Mouse (Mus musculus) gastrocnemius, postnatal 4 days (tissue): ENCODE results near the gene Ccdc40. TPM values are rescaled to one million over a fixed set of nuclear protein-coding genes. Genes with fewer than 3 reads are reported as not detected.
"Not testable (repeated sequence)": the region's sequence is repeated elsewhere in the genome, so short reads cannot be mapped to it uniquely, and the experiment has no call there.

ENCODE experiments used
- DNase-seq, 2 experiments: peaks; one replicate each; pipeline ENCODE4 v3.0.0; 2021 to 2022; ENCODE audit warnings: low spot score in 2 of 2, mixed read lengths in 2 of 2
- total RNA-seq, 2 experiments: library from RNA; stranded (reverse); gene quantifications; 2 replicates each; pipeline ENCODE4 v1.2.3; 2021

Gene Ccdc40
- total RNA-seq, 2 experiments from 2014 or later = 0.12 to 0.16 TPM

DNA sequence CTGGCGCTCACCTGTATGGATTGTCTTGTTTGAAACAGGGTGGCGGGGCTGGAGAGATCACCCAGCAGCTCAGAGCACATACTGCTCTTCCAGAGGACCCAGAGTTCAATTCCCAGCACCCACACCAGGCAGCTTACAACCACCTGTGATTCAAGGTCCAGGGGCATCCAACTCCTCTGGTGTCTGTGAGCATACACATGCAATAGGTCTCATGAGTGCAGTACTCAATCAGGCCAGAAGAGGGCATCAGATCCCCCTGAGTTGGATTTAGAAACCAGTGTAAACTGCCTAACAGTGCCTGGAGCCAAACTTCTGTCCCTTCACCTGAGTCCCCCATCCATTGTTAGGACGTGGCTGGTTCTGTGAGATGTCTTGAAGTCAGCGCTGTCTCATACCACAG lies 7.2 kb downstream of the Ccdc40 start:
- DNase-seq = peak in 1 of 2 experiments; percentile 51

DNA sequence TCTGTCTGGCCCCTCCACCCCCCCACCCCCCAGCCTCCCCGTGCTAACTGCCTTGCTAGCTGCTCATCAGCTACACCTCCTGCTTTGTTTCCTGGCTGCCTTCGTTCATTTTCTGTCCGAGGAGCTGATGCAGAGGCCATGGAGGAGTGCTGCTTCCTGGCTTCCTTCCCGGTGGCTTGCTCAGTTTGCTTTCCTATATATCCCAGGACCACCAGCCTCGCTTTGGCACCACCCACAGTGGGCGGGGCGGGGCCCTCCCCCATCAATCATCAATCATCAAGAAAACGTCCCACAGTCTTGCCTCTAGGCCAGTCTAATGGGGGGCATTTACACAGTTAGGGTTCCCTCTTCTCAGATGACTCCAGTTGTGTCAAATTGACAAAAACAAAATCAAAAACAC lies 8.0 kb downstream of the Ccdc40 start:
- DNase-seq = no peak

DNA sequence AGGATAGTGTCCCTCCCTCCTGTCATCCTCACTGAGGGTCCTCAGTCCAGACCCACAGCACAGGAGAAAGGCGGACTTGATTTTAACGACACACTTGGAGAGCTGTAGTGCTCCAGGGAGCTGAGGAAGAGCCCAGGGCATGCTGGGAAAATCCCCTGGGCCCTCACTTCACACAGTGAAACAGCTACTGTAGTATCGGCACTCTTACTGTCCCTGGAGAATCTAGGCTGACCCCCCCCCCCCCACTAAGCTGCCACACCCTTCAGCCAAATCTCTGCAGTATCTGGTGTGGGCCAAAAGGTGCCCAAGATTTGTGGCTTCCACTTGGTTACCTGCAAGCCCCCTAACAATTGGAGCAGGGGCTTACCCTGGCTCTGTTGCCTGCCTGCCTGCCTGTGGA lies 8.6 kb downstream of the Ccdc40 start:
- DNase-seq = no peak

DNA sequence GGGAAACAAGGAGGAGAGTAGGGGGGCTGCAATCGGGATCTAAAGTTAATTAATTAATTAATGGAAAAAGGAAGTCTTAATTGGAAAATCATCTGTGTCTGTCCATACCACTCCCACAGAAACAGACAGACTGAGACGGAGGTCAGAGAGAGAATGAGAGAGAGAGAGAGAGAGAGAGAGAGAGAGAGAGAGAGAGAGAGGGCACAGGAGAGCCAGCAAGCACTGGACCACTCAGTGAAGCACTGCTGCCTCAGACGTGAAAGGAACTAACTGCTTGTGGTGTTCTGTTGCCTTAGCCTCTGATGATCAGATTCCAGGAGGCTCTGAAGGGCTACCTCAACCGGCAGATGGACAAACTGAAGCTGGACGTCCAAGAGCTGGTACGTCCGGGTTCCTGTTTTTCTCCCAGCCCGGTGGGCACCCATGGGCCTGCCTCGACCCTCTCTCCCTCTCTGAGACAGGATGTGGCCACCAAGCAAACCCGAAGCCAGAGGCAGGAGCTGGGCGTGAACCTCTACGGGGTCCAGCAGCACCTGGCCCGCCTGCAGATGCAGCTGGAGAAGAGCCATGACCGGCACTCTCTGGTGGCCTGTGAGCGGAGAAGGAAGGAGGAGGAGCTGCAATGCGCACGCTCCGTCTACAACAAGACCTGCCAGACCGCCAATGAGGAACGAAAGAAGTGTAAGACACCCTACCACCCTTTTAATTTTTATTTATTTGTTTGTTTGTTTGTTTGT lies 9.4 kb downstream of the Ccdc40 start:
- no peak for DNase-seq

DNA sequence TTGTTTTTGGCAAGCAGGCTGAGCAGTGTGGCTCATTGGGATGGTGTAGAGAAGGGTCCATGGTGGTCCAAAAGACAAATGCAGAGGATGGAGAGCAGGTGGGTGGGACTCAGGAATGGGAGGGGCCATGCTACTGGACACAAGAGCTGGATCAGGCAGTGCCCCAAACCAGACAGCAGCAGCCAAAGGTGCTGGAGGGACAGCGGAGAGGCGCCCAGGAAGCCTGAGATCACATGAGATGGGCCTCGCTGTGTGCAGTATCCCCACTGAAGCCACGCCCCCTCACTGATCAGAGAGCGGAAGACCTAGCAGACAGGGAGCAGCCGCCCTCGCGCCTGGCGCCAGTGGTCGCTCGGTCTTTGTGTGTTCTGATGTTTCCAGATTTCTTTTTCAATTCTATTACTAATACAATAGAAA lies 9.9 kb downstream of the Ccdc40 start:
- DNase-seq = peak in 1 of 2 experiments; percentile 41

DNA sequence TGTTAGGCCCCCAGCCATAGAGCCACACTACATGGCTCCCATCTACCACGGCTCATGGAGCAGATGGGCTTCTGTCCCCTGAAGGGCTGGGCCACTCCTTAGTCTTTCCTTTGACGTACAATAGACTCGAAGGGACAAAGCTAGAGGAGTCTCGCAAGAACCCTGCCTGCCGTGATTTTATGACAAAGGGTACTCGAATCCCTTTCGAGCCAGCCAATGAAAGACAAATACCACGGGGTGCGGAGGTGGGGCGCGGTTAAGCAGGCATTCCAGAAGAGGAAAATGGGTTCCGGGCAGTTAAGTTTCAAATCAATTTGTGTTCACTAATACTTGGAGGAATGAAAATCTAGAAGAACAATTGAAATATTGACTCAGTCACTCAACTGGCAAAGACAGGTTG lies 11.1 kb downstream of the Ccdc40 start:
- no peak for DNase-seq

DNA sequence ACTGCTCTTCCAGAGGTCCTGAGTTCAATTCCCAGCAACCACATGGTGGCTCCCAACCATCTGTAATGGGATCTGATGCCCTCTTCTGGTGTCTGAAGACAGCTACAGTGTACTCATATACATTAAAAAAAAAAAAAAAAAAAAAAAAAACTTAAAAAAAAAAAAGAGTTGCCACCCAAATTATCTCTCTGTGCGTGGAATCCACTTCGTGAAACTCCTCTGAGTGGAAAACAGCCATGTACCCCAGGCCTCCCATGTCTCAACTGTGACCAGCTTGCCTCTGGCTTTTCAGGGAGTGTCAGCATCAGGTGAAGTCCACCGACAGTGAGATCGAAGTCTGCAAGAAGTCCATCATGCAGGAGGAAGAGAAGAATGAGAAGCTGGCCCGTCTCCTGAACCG lies 17.2 kb downstream of the Ccdc40 start:
- not testable (repeated sequence) for DNase-seq

DNA sequence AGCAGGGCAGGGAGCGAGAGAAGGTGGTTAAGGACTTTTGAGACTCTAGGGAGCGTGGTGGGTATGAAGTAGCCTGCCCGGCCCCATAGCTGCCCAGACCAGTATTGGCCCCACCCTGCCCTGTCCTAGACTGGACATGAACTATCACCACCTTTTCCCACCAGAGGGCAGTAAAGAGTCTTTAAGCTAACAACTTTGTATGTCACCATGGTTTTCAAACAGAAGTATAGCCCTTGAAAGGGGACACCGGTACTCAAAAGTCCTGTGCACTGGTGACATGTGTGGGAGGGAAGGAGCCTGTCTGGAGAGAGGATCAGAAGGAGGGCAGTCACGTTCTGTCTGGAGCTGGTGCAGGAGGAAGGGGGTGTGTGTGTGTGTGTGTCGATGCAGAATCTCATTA lies 20.6 kb downstream of the Ccdc40 start:
- peak in 1 of 2 experiments; percentile 66 for DNase-seq

DNA sequence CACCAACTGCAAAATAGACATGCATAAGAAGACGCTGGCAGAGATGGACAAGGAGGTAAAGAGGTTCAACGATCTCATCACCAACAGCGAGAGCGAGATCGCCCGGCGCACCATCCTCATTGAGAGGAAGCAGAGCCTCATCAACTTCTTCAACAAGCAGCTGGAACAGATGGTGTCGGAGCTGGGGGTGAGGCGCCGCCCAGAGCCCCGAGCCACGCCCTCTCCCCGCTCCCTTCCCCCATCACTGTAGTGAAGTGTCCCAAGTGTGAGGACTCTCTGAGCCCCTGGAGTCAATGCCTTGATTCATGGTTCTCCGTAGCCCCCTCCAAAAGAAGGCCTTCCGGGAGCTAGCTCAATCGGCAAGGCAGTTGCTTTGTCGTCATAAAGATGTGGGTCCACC lies 22.6 kb downstream of the Ccdc40 start:
- DNase-seq = no peak

DNA sequence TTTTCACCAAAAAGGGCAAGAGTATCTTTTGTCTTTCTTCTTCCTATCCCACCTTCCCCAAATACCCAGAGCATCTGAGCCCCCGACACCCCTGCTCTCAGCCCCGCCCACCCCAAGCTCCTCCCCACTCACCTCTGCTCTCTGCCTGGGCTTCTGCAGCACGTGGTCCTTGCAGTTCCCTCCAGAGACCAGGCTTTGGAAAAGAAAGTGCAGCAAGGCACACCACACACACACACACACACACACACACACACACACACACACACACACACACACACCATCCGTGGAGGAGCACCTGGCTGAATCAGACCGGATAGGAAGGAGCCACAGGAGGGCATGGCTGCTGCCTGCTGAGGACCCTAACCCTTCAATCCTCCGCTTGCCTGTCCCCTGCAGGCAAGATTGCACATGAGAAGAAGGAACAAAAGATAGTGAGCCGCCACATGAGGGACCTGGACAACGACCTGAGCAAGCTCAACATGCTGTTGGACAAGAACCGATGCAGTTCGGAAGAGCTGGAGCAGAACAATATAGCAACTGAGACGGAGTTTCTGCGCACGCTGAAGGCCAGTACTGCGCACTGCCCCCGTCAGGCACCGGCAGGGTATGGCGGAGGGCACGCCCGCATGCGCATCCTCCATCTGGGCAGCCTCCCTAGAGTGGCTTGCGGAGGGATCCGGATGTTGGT lies 24.6 kb downstream of the Ccdc40 start:
- peak in 1 of 2 experiments; percentile 46 for DNase-seq

DNA sequence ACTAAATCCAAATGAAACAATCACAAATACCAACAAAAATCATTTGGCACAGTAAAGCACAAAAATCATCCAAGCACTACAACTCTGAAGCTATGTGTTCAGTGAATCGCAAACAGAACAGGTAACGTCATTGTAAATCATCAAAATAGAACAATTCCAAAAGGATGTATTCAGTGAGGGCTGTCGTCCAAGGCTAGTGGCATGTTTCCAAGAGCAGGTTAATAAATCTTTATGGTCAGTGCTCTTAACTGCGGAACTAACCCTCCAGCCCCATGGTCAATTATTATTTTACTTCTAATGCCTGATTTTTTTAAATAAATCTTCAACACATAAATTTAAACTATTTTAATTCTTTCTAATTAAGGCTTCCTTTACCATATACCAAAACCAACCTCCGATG lies 28.2 kb downstream of the Ccdc40 start:
- DNase-seq = not testable (repeated sequence)

DNA sequence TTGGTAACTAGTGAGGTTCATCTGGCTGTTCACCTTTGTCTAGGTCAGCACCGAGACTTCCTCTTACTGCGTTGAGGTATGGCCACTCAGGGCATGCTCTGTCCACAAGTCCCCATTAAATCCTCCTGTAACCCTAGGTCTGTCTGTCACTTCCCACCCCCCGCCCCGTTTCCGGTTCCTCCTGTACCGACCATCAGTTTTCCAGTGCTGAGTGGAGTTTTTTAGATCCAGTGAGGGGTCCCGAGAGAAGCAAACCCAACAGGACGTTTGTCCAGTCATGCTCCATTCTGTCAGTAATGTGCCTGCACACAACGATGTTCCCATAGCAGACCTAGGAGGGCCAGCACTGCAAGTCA lies 29.8 kb downstream of the Ccdc40 start:
- no peak for DNase-seq

DNA sequence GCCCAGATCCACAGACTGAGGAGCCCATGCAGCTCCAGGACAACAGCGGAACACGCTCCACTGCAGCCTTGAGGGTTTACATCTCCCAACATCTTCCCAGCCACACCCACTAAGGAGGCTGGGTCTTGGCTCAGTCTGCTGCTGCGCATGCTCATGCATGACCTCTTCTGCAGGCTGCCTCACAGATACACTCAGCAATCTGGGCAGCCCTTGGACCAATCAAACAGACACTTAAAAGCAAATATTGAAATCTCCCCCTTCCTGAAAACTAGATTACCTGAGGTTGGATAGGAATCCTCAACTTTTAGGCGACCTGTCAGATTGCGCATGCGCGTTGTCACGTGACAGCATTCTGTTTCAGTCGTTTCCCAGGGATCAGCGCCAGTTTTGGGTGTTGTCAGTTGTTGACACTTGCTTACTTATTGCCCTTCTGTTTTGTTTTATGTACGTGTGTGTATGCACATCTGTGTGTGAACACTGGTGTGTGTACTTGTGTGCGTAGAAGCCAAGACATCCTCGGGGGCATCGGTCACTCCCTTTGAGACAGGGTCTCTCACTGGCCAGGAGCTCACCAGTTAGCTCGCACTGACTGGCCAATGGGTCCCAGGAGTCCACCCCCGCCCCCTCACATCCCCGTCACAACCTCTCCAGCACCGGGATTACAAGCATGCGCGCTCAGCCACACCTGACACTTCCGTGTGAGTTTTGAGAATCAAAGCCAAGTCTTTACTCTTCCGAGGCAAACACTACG lies 30.4 kb downstream of the Ccdc40 start:
- DNase-seq = peak in 1 of 2 experiments; percentile 59

DNA sequence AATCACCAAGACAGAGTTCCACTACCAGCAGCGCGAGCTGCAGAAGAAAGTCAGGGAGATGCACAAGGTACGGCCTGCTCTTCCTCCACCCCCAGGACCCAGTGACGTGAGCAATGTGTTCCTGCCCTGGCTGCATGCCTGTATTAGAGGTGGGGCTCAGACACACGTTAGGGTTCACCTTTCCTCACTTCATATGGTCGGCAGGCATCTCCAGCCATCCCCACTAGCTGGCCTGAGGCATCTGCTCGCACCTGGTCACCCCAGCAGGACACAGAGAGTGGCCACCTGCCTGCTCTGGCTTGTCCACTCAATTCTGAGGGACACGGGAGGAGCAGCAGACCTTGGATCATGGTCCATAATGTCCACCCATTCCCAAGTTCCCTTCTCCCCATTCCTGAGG lies 31.6 kb downstream of the Ccdc40 start:
- no peak for DNase-seq

DNA sequence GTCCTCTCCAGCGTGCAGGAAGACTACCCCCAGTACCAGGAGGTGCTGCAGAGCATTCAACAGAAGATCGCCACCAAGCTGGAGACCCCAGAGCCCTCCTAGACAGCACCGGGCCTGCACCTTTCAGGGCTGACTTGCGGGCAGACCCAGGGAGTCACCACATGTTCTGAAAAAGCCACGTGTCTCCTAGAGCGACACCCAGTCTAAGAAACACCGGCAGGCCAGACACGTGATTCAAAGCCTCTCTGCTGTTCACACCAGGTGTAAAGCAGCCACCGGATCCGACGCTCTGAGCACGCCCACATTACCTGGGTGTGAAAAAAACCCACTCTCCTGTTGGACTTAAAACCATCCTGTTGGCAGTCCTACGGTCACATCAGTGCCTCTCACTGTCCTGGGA lies 36.0 kb downstream of the Ccdc40 start:
- no peak for DNase-seq

DNA sequence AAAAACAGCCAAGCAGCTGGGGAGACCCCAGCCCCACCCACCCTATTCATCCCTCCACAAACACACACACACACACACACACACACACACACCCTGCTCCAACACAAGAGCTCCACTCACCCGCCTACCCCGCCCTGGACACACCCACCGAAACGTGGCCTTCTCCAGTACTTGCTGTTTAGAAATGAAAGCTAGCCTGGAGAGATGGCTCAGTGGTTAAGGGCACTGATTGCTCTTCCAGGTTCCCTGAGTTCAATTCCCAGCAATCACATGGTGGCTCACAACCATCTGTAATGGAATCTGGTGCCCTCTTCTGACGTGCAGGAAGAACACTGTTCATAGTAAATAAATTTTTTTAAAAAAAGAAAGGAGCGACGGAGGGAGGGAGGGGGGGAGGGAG lies 37.4 kb downstream of the Ccdc40 start:
- DNase-seq = no peak

DNA sequence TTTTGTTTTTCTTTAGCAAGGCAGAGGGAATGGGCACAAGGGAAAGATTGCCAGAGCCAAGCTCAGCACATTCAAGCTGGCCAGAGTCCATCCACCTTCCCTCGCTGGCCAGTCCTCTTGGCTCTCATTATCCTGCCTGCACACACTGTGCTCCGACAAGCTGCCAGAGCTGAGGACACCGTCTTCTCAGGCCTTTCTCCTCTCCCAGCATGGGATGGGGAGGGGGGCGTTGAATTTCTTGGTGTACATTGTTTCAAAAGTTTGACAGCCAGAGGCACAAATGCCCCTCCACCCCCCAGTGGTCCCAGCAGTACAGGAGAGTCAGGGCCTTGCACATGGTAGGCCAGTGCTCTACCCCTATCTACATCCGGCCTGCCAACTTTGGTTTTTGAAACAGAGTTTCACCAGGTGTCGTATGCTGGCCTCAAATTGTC lies 38.9 kb downstream of the Ccdc40 start:
- DNase-seq = no peak

DNA sequence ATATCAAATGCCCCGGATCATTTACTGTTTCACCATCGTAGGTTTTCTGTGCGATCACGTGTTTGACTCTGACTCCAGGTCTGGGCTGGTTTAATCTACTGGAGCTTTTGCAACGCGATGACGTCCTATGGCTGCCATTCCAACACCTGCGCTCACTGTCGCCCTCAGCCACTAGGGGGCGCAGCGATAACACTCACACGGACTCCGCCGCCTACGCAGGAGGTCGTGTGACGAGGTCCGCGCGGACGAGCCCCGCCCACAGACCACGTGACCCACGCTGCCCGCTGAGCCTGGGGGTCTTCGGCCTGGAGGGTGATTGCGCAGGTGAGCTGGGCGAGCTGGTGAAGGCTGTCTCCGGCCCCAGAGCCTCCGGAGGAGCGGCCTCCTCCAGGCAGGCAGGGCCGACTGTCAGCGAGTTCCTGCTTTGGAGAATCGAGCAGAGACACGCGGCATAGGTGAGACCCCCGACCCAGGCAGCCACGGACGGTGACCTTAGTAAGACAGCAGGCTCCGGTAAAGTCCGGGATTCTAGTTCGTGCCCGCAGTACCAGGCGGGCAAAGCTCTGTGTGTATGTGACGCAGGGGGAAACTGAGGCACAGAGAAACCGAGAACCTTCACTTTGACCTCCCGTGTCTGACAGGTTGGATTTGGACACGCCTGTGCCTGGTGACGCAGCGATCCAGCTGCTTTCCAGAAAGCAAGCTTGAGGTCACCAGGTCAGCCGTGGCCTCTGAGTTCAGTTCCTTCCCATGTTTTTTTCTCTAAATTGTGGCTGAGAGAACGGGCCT lies 39.6 kb downstream of the Ccdc40 start, which contains the start of gene Gaa:
Gaa (plus strand) TSS at position 120 of the 789 bp plus-strand sequence.
- DNase-seq = peak; percentile 92 to 93

DNA sequence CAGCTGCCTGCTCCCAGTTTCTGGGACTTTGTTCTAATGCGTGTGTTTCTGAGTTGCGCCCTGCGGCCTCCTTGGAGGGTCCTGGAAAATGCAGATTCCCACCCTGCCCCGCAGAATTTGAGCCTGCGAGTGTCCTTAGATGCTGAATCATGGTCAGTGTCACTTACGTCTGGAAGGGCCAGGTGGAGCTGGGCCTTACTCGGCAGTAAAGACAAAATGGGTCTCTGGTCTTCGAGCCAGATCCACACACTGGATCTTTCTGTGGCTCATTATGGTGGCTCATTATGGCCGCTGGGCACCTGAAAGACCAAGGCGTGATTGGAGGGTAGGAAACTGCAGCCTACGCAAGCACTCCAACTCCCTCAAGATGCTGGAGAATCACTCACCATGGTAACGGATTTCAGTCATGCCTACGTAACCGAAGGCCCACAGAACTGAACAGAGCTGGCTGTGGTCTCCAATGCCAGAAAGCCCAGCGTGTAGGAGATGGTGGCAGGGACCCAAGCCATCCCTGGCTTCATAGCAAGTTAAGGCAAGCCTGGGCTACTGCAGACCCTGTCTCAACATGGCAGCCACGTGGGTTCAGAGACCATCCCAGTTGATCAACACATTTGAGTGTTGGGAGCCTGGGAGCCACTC lies 40.3 kb downstream of the Ccdc40 start:
- no peak for DNase-seq

DNA sequence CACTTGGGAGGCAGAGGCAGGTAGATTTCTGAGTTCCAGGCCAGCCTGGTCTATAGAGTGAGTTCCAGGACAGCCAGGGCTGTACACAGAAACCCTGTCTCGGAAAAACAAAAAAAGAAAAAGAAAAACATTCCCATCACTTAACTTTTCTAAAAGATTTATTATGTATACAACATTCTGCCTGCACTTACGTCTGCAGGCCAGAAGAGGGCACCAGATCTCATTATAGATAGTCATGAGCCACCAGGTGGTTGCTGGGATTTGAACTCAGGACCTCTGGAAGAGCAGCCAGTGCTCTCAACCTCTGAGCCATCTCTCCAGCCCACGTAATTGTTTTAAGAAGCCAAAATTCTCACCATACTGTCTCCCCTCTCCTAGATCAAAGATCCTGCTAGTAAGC lies 44.1 kb downstream of the Ccdc40 start:
- not testable (repeated sequence) for DNase-seq
